Mouse (Mus musculus): ENCODE data around the gene Gm13693. TPM values are rescaled to one million over a fixed set of nuclear protein-coding genes. Genes with fewer than 3 reads are reported as not detected.
"Not testable (repeated sequence)": the region's sequence is repeated elsewhere in the genome, so short reads cannot be mapped to it uniquely, and the experiment has no call there.

Gm13693 gene
- not detected for polyA plus RNA-seq (2017; shearing (Covaris generic))

DNA sequence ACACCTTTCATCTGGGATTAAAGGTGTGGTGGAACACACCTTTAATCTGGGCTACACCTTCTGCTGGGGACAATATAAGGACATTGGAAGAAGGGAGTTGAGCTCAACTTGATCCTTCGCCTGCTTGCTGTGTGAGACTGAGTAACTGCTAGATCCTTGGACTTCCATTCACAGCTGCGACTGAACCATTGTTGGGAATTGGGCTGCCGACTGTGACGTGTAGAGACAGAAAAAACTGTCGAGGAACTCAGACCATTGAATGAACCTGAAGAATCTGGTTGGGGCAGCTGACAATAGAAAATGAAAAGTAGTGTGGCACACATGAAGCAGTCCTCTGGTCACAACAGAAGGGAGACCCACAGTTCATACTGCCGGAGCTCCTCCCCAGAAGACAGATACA is at the start of gene Gm13693:
Gm13693 (plus strand) TSS at position 301 of the 400 bp plus-strand sequence.
- not testable (repeated sequence) for ATAC-seq

DNA sequence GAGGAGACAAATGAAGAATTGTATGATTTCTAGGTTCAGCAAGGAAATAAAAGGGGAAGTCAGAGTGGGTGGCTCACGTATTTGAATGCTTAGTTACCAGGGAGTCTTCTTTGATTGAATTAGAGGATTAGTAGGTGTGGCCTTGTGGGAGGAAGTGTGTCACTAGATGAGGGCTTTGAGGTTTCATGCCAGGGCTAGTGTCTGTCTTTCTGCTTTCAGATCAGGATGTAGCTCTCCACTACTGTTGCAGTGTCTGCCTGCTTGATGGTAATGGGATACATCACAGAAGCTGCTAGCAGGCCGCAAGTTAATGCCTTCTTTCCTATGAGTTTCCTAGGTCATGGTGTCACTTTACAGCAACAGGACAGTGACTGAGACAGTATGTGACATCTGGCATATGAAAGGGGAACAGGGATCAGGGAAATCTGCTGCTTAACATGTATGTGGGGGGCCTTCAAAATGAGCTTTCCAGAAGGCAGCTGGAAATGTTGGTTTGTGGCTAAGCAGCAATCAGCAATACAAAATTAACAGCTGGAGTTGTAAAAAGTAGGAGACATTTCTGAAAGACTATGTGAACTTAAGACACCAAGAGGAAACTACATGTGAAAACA is 31.7 kb upstream of the Gm13693 start:
- peak; percentile 90 for ATAC-seq

DNA sequence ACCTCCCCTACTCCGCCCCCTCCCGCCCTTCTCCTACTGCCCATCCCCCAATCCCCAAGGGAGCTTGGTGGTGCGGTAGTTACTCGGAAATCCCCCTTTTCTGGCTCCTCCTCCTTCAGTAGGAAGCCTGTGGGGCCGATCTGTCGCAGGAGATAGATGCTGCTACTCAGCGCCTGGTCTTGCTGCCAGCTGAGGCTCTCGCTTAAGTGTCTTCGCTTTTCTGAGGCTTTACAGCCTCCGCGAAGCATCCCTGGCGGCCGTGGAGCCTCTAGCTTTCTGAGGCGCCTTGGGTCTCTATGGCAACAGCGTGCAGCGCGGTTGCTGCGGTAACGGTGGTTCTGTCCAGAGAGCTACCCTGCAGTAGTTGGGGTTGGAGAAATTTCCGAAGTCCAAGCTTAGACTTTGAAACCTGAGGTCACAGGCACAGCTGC is 20.4 kb upstream of the Gm13693 start, which contains the start of gene Zswim2:
Zswim2 (minus strand) TSS at position 298 of the 431 bp plus-strand sequence.
- ATAC-seq = peak; percentile 69

DNA sequence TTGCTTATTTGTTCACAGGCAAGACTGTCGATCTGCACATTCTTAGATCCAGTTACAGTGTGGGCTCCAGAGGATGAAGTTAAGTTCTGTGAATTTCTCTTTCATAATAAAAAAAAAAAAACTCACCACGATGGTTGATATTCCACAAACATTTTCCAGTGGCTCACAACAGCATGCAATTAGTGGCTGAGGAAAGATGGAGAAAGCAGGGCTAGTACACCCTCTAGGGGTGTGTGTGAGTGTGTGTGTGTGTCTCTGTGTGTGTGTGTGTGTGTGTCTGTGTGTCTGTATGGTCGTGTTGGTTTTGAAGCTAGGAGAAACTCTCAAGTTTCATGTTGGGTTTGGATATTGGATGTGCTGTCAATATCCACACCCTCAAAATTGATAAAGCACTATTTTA is 19.9 kb upstream of the Gm13693 start:
- peak; percentile 34 for ATAC-seq

DNA sequence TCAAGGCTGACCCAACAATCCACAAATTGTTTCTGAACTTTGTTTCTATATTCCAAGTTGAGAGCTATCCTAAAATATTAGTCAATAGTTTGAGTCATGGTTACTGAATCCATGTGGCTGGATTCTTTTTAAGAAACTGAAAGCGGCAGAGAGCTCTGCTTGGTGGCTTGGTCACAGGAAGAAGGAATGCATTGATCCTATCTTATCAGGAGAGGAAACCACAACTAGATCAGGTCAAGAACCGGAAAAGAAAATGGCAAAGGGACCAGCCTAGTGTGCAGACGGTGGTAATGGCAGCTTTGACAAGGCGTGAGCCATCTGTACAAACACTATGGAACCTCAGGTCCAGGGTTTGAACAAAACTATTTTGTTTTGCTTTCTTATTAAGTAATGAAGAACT is 19.5 kb upstream of the Gm13693 start:
- no peak for ATAC-seq

DNA sequence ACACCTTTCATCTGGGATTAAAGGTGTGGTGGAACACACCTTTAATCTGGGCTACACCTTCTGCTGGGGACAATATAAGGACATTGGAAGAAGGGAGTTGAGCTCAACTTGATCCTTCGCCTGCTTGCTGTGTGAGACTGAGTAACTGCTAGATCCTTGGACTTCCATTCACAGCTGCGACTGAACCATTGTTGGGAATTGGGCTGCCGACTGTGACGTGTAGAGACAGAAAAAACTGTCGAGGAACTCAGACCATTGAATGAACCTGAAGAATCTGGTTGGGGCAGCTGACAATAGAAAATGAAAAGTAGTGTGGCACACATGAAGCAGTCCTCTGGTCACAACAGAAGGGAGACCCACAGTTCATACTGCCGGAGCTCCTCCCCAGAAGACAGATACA is 5.9 kb upstream of the Gm13693 start, which contains the start of gene Gm13698:
Gm13698 (plus strand) TSS at position 301 of the 400 bp plus-strand sequence.
- ATAC-seq = not testable (repeated sequence)

DNA sequence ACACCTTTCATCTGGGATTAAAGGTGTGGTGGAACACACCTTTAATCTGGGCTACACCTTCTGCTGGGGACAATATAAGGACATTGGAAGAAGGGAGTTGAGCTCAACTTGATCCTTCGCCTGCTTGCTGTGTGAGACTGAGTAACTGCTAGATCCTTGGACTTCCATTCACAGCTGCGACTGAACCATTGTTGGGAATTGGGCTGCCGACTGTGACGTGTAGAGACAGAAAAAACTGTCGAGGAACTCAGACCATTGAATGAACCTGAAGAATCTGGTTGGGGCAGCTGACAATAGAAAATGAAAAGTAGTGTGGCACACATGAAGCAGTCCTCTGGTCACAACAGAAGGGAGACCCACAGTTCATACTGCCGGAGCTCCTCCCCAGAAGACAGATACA is 5.7 kb downstream of the Gm13693 start, which contains the start of gene Gm13695:
Gm13695 (plus strand) TSS at position 301 of the 400 bp plus-strand sequence.
- not testable (repeated sequence) for ATAC-seq

DNA sequence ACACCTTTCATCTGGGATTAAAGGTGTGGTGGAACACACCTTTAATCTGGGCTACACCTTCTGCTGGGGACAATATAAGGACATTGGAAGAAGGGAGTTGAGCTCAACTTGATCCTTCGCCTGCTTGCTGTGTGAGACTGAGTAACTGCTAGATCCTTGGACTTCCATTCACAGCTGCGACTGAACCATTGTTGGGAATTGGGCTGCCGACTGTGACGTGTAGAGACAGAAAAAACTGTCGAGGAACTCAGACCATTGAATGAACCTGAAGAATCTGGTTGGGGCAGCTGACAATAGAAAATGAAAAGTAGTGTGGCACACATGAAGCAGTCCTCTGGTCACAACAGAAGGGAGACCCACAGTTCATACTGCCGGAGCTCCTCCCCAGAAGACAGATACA is 11.5 kb downstream of the Gm13693 start, which contains the start of gene Gm13696:
Gm13696 (plus strand) TSS at position 301 of the 400 bp plus-strand sequence.
- ATAC-seq = not testable (repeated sequence)

DNA sequence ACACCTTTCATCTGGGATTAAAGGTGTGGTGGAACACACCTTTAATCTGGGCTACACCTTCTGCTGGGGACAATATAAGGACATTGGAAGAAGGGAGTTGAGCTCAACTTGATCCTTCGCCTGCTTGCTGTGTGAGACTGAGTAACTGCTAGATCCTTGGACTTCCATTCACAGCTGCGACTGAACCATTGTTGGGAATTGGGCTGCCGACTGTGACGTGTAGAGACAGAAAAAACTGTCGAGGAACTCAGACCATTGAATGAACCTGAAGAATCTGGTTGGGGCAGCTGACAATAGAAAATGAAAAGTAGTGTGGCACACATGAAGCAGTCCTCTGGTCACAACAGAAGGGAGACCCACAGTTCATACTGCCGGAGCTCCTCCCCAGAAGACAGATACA is 17.3 kb downstream of the Gm13693 start, which contains the start of gene Gm13694:
Gm13694 (plus strand) TSS at position 301 of the 400 bp plus-strand sequence.
- not testable (repeated sequence) for ATAC-seq

DNA sequence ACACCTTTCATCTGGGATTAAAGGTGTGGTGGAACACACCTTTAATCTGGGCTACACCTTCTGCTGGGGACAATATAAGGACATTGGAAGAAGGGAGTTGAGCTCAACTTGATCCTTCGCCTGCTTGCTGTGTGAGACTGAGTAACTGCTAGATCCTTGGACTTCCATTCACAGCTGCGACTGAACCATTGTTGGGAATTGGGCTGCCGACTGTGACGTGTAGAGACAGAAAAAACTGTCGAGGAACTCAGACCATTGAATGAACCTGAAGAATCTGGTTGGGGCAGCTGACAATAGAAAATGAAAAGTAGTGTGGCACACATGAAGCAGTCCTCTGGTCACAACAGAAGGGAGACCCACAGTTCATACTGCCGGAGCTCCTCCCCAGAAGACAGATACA is 23.1 kb downstream of the Gm13693 start, which contains the start of gene Gm13697:
Gm13697 (plus strand) TSS at position 301 of the 400 bp plus-strand sequence.
- not testable (repeated sequence) for ATAC-seq

DNA sequence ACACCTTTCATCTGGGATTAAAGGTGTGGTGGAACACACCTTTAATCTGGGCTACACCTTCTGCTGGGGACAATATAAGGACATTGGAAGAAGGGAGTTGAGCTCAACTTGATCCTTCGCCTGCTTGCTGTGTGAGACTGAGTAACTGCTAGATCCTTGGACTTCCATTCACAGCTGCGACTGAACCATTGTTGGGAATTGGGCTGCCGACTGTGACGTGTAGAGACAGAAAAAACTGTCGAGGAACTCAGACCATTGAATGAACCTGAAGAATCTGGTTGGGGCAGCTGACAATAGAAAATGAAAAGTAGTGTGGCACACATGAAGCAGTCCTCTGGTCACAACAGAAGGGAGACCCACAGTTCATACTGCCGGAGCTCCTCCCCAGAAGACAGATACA is 28.9 kb downstream of the Gm13693 start, which contains the start of gene Gm13691:
Gm13691 (plus strand) TSS at position 301 of the 400 bp plus-strand sequence.
- ATAC-seq = not testable (repeated sequence)

DNA sequence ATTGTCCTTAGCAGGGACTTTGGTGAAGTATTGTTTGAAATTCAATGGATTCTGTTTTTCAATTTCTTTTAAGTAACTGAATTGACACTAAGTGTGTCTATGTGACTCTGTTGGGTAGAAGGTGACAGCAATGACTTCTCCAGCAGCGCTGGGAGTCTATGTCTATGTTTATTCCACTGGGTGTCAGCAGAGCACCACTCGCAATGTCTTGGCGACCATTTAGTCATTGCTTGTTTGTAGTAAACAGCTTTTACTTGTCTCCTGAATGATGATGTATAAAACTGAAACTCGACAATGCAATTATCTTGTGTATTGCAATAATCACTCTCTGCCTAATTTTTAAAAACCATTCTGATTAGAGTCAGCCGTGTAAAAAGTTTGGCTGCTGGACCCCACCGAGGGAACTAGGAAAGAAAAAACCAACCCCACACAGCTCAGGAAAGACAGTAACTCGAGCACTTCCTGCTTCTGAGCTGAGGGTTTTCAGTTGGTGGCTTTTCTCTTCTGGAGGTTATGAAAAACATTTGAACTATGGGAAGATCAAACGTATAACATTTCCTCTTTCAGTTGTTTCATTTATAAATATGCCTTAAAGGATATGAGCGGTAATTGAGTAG is 32.4 kb downstream of the Gm13693 start:
- ATAC-seq = peak; percentile 99

DNA sequence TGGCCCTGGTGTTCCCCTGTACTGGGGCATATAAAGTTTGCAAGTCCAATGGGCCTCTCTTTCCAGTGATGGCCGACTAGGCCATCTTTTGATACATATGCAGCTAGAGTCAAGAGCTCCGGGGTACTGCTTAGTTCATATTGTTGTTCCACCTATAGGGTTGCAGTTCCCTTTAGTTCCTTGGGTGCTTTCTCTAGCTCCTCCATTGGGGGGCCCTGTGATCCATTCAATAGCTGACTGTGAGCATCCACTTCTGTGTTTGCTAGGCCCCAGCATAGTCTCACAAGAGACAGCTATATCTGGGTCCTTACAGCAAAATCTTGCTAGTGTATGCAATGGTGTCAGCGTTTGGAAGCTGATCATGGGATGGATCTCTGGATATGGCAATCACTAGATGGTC is 33.2 kb downstream of the Gm13693 start:
- not testable (repeated sequence) for ATAC-seq

DNA sequence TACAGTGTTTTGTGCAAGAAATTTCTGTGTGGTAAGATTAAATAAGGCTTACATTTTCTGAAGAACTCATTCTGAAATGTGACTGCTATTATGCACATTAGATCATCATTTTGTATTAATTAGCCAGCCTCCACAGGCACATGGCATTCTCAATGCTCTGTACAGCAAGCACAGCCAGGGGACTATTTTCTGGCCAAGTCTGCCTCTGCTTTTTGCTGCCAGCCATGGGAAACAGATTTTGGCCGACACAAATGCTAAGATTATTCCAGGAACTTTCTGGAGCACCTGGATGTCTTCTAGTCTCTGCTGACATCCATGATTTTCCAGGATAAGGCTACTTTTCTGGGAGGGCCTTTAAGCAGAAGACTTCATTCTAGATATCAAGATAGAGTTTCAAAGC is 47.6 kb downstream of the Gm13693 start:
- no peak for ATAC-seq

DNA sequence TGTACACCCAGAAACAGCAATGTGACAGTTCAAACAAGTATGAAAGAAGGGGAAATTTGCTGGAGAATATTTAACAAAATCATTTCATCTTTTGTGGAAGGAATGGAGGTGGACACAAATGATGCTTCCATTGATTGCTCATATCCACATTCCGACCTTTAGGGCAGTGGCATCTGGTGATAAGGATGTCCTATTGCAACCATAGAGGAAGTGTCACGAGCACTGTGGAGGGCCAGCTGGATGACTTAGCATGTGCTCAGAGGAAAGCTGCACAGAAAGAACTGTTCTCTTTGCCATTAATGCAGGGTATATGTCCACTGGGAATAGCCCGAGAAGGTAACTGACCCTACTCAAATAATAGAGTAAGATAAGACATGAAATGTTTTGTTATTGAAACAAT is 48.5 kb downstream of the Gm13693 start:
- no peak for ATAC-seq

Other genes starting within 250 kb of the Gm13693 start
- 10 to 100 TPM; 46.8 to 71.6 TPM for gene Itgav, start 237.1 kb upstream of the Gm13693 start, polyA plus RNA-seq (2017; shearing (Covaris generic))
- gene Fam171b, start 148.9 kb upstream of the Gm13693 start, polyA plus RNA-seq (2017; shearing (Covaris generic)) = under 1 TPM; 0.34 to 0.50 TPM
- not detected for gene Zswim2, start 20.3 kb upstream of the Gm13693 start, polyA plus RNA-seq (2017; shearing (Covaris generic))
- not detected for gene Gm13698, start 5.8 kb upstream of the Gm13693 start, polyA plus RNA-seq (2017; shearing (Covaris generic))
- gene Gm13695, start 5.8 kb downstream of the Gm13693 start, polyA plus RNA-seq (2017; shearing (Covaris generic)) = not detected
- not detected for gene Gm13696, start 11.6 kb downstream of the Gm13693 start, polyA plus RNA-seq (2017; shearing (Covaris generic))
- not detected for gene Gm13694, start 17.4 kb downstream of the Gm13693 start, polyA plus RNA-seq (2017; shearing (Covaris generic))
- not detected for gene Gm13697, start 23.2 kb downstream of the Gm13693 start, polyA plus RNA-seq (2017; shearing (Covaris generic))
- gene Gm13691, start 29.1 kb downstream of the Gm13693 start, polyA plus RNA-seq (2017; shearing (Covaris generic)) = not detected